Mouse (Mus musculus) heart, embryonic 15.5 days (tissue): ENCODE measurements around the gene Nsun4. TPM values are rescaled to one million over a fixed set of nuclear protein-coding genes. Genes with fewer than 3 reads are reported as not detected.
A peak's percentile ranks its signal among the peaks of the same experiment; 100 is the strongest.

Experiments
- ATAC-seq: fragments of 200-750 bp; cut with Nextera tagmentation; replicated peaks from 2 replicates; pipeline ENCODE4 v1.8.0; 2017; ENCODE audit warnings: low read depth, moderate TSS enrichment; ENCODE audit not compliant: insufficient number of reproducible peaks, insufficient read depth, low FRiP score
- H3K27ac ChIP-seq: fragments of 300-500 bp; sonication (generic); 2 replicates; pipeline ENCODE4 v1.5.1; 2015; ENCODE audit warnings: mild to moderate bottlenecking, inconsistent platforms
- H3K27me3 ChIP-seq: fragments of 300-500 bp; sonication (generic); 2 replicates; pipeline ENCODE4 v1.6.1; 2015; ENCODE audit warnings: inconsistent platforms
- H3K36me3 ChIP-seq: fragments of 300-500 bp; sonication (generic); 2 replicates; pipeline ENCODE4 v1.6.1; 2015; ENCODE audit warnings: mild to moderate bottlenecking, inconsistent platforms
- H3K4me1 ChIP-seq: fragments of 300-500 bp; sonication (generic); replicated peaks from 2 replicates; pipeline ENCODE4 v1.6.1; 2015; ENCODE audit warnings: inconsistent platforms
- H3K4me2 ChIP-seq: fragments of 300-500 bp; sonication (generic); 2 replicates; pipeline ENCODE4 v1.6.1; 2015; ENCODE audit warnings: inconsistent platforms, mild to moderate bottlenecking, moderate library complexity
- H3K4me3 ChIP-seq: fragments of 300-500 bp; sonication (generic); 2 replicates; pipeline ENCODE4 v1.5.1; 2015; ENCODE audit warnings: mild to moderate bottlenecking, inconsistent platforms
- H3K9ac ChIP-seq: fragments of 300-500 bp; sonication (generic); 2 replicates; pipeline ENCODE4 v1.6.1; 2015; ENCODE audit warnings: mild to moderate bottlenecking, inconsistent platforms
- H3K9me3 ChIP-seq: fragments of 300-500 bp; sonication (generic); replicated peaks from 2 replicates; pipeline ENCODE4 v1.6.1; 2016; ENCODE audit warnings: inconsistent platforms
- WGBS: fragments of 180-500 bp; shearing (Covaris S2); methylation state at CpG from one replicate; pipeline ENCODE4 v1.1.7; 2015; ENCODE audit warnings: mixed read lengths; 5-methylcytosine and 5-hydroxymethylcytosine counted together
- polyA plus RNA-seq: library from polyadenylated mRNA; unstranded; fragments of >200 nt; fragmentation: Nextera tagmentation; extraction: Ambion mirVana; gene quantifications from 2 replicates; pipeline ENCODE4 v1.2.1, GENCODE M21; 2015

Nsun4 gene
- polyA plus RNA-seq, 1 experiment from 2014 or later: 26.3 TPM

GRCm38 (mm10) chr4:116001206-116001605, 52.5 kb downstream of the Nsun4 start:
- Histone ChIP-seq H3K4me2 (no peak overlapping the region), H3K9ac (no peak overlapping the region), H3K36me3 (no peaks in the 10 kb centered on the region), H3K4me1 (peaks cover 10% of the 10 kb centered on the region), H3K27ac (no peak overlapping the region), H3K27me3 (peaks cover 4% of the 10 kb centered on the region), H3K9me3 (no peaks in the 10 kb centered on the region), H3K4me3 (no peak overlapping the region)
- ATAC-seq: no peak
- WGBS: 61% methylated on average over 4 of the region's 4 CpGs

- Histone ChIP-seq H3K27ac (no peak overlapping the region), H3K4me3 (no peak overlapping the region), H3K27me3 (peaks cover 4% of the 10 kb centered on the region), H3K9ac (no peak overlapping the region), H3K4me1 (peaks cover 7% of the 10 kb centered on the region), H3K4me2 (no peak overlapping the region), H3K9me3 (no peaks in the 10 kb centered on the region), H3K36me3 (no peaks in the 10 kb centered on the region)
- 54% methylated on average over 6 of the region's 6 CpGs for WGBS
- no peak for ATAC-seq
Measured at GRCm38 (mm10) chr4:116000671-116001070, 53.0 kb downstream of the Nsun4 start.

GRCm38 (mm10) chr4:115996729-115997128, 56.9 kb downstream of the Nsun4 start:
- no peak overlapping the region for H3K9ac ChIP-seq
- H3K4me1 ChIP-seq: peaks cover 6% of the 10 kb centered on the region
- 73% methylated on average over 4 of the region's 4 CpGs for WGBS
- ATAC-seq: no peak
- H3K27ac ChIP-seq: no peak overlapping the region
- H3K27me3 ChIP-seq: no peaks in the 10 kb centered on the region; the same call in 1 of the 2 replicates
- H3K9me3 ChIP-seq: no peaks in the 10 kb centered on the region
- no peaks in the 10 kb centered on the region for H3K36me3 ChIP-seq
- H3K4me2 ChIP-seq: no peak overlapping the region
- H3K4me3 ChIP-seq: no peak overlapping the region

- Histone ChIP-seq H3K4me3 (no peak overlapping the region), H3K9ac (no peak overlapping the region), H3K36me3 (no peaks in the 10 kb centered on the region), H3K4me2 (no peak overlapping the region), H3K27me3 (no peaks in the 10 kb centered on the region; the same call in 1 of the 2 replicates), H3K4me1 (no peaks in the 10 kb centered on the region), H3K9me3 (no peaks in the 10 kb centered on the region), H3K27ac (no peak overlapping the region)
- no peak for ATAC-seq
- WGBS: 81% methylated on average over 2 of the region's 2 CpGs
Measured at GRCm38 (mm10) chr4:115995376-115995730, 58.3 kb downstream of the Nsun4 start.

- Histone ChIP-seq H3K9ac (no peak overlapping the region), H3K36me3 (no peaks in the 10 kb centered on the region), H3K4me3 (no peak overlapping the region), H3K9me3 (no peaks in the 10 kb centered on the region), H3K27ac (no peak overlapping the region), H3K27me3 (no peaks in the 10 kb centered on the region; the same call in 1 of the 2 replicates), H3K4me2 (no peak overlapping the region), H3K4me1 (no peaks in the 10 kb centered on the region)
- ATAC-seq: no peak
- 77% methylated on average over 16 of the region's 16 CpGs for WGBS
Measured at GRCm38 (mm10) chr4:115994662-115995375, 58.9 kb downstream of the Nsun4 start.

GRCm38 (mm10) chr4:115989382-115989781, 64.3 kb downstream of the Nsun4 start:
- peaks cover 5% of the 10 kb centered on the region; the same call in 1 of the 2 replicates for H3K27me3 ChIP-seq
- no peaks in the 10 kb centered on the region for H3K36me3 ChIP-seq
- H3K9me3 ChIP-seq: no peaks in the 10 kb centered on the region
- H3K4me1 ChIP-seq: 0 out of 2 replicates have a peak, but pooled peaks cover 2% of the 10 kb centered on the region
- ATAC-seq: no peak
- no peak overlapping the region for H3K4me3 ChIP-seq
- H3K27ac ChIP-seq: no peak overlapping the region
- no peak overlapping the region for H3K4me2 ChIP-seq
- H3K9ac ChIP-seq: no peak overlapping the region
- WGBS: 73% methylated on average over 7 of the region's 7 CpGs

- Histone ChIP-seq H3K9me3 (no peaks in the 10 kb centered on the region), H3K9ac (no peak overlapping the region), H3K27ac (no peak overlapping the region), H3K27me3 (peaks cover 12% of the 10 kb centered on the region), H3K36me3 (no peaks in the 10 kb centered on the region), H3K4me2 (no peak overlapping the region), H3K4me3 (no peak overlapping the region), H3K4me1 (0 out of 2 replicates have a peak, but pooled peaks cover 2% of the 10 kb centered on the region)
- WGBS: 65% methylated on average over 5 of the region's 5 CpGs
- ATAC-seq: no peak
Measured at GRCm38 (mm10) chr4:115987858-115988530, 65.7 kb downstream of the Nsun4 start.

- WGBS: 79% methylated on average over 1 of the region's 1 CpGs
- Histone ChIP-seq H3K36me3 (no peaks in the 10 kb centered on the region), H3K9ac (no peak overlapping the region), H3K4me2 (no peak overlapping the region), H3K9me3 (no peaks in the 10 kb centered on the region), H3K27ac (no peak overlapping the region), H3K4me1 (0 out of 2 replicates have a peak, but pooled peaks cover 2% of the 10 kb centered on the region), H3K4me3 (no peak overlapping the region), H3K27me3 (peaks cover 13% of the 10 kb centered on the region)
- no peak for ATAC-seq
Measured at GRCm38 (mm10) chr4:115987436-115987835, 66.2 kb downstream of the Nsun4 start.

- H3K4me2 ChIP-seq: no peak overlapping the region
- H3K9me3 ChIP-seq: no peaks in the 10 kb centered on the region
- peaks cover 9% of the 10 kb centered on the region; the same call in 1 of the 2 replicates for H3K4me1 ChIP-seq
- peaks cover 36% of the 10 kb centered on the region for H3K27me3 ChIP-seq
- no peak overlapping the region for H3K27ac ChIP-seq
- H3K4me3 ChIP-seq: no peak overlapping the region
- no peaks in the 10 kb centered on the region for H3K36me3 ChIP-seq
- H3K9ac ChIP-seq: no peak overlapping the region
- ATAC-seq: no peak
- 25% methylated on average over 8 of the region's 8 CpGs for WGBS
Measured at GRCm38 (mm10) chr4:115984967-115985366, 68.7 kb downstream of the Nsun4 start.

GRCm38 (mm10) chr4:115984111-115984510, 69.6 kb downstream of the Nsun4 start:
- peaks cover 15% of the 10 kb centered on the region for H3K4me1 ChIP-seq
- 1% methylated on average over 13 of the region's 13 CpGs for WGBS
- ATAC-seq: no peak
- 0 out of 2 replicates have a peak overlapping the region, but pooled peaks have one; percentile 7 for H3K4me2 ChIP-seq
- no peaks in the 10 kb centered on the region for H3K9me3 ChIP-seq
- no peaks in the 10 kb centered on the region for H3K36me3 ChIP-seq
- no peak overlapping the region for H3K4me3 ChIP-seq
- peaks cover 44% of the 10 kb centered on the region for H3K27me3 ChIP-seq
- no peak overlapping the region for H3K9ac ChIP-seq
- no peak overlapping the region for H3K27ac ChIP-seq
